Mouse (Mus musculus) Patski (cell line): ENCODE data around the gene Sipa1l1. TPM values are rescaled to one million over a fixed set of nuclear protein-coding genes. Genes with fewer than 3 reads are reported as not detected.

ENCODE experiments used
- ATAC-seq: fragments of 100-300 bp; one replicate; pipeline ENCODE4 v1.8.0; 2021
- CTCF ChIA-PET: fragments of 350-600 bp; sonication (Branson Sonifier 250); formaldehyde crosslinking; loops from one replicate; lab custom pipeline; 2022; ENCODE audit warnings: inconsistent platforms; lab: Charles Lee
- POLR2A ChIA-PET: fragments of 350-600 bp; sonication (Branson Sonifier 250); formaldehyde crosslinking; loops from one replicate; lab custom pipeline; 2022; ENCODE audit warnings: antibody characterized with exemption, inconsistent platforms; lab: Charles Lee
- DNase-seq: peaks from one replicate; pipeline ENCODE4 v3.0.0-alpha.2; 2011; ENCODE audit warnings: low read depth, low spot score
- H3K27me3 ChIP-seq: fragments of 371-371 bp; one replicate; pipeline ENCODE4 v1.5.1; 2021
- CTCF ChIP-seq: fragments of 100-300 bp; IDR thresholded peaks from one replicate; pipeline ENCODE4 v1.5.1; 2021
- in situ Hi-C: fragments of 300-500 bp; cut with MboI; formaldehyde crosslinking; loops from 3 replicates; pipeline ENCODE4 v1.11.1; 2018; ENCODE audit warnings: low pct_unique_long_range_greater_than_20kb, mixed read lengths
- polyA plus RNA-seq: library from polyadenylated mRNA; unstranded; gene quantifications from one replicate; pipeline ENCODE4 v1.2.3, GENCODE M21; 2021

Sipa1l1 gene
- polyA plus RNA-seq, 1 experiment from 2014 or later: 26.0 TPM

GRCm38 (mm10) chr12:82151019-82151418 is 18.1 kb upstream of the Sipa1l1 start:
- ChIA-PET POLR2A (interaction anchor here (1.2 kb wide), 1 partner anchor 15 kb away, joined by 3 read pairs; no protein-coding TSS in a partner anchor), CTCF (interaction anchor here (1.1 to 1.8 kb wide), 2 partner anchors 11 to 16 kb away, joined by 3 to 4 read pairs; no protein-coding TSS in a partner anchor)
- DNase-seq (no peak), ATAC-seq (no peak)
- H3K27me3 ChIP-seq: no peaks in the 10 kb centered on the region
- in situ Hi-C loops: loop anchor here (25.0 kb wide), 1 partner anchor 164 kb away; no protein-coding TSS in a partner anchor
- TF ChIP-seq CTCF: no peak

DNA sequence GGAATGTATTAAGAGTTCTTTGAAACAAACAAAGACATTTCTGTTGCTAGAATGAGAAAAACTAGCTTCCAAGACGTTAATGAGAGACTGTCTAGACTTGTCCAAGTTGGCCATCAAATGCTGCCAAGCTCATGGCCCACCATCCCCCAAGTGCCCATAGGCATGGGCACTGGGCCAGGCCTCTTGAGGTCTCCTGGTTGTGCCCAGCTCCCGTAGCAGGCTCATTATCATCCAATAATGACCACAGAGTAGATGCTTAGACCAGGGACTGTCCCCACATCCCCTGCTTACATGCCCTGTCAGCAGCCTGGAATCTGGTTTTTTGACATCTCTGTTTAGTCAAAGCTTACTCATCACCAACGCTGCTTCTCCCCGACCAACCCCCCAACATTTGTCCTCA is 14.6 kb upstream of the Sipa1l1 start:
- in situ Hi-C loops: loop anchor here (25.0 kb wide), 1 partner anchor 167 kb away; no protein-coding TSS in a partner anchor
- TF ChIP-seq CTCF: no peak
- H3K27me3 ChIP-seq: no peaks in the 10 kb centered on the region
- ChIA-PET POLR2A (interaction anchor here (0.7 kb wide), 1 partner anchor 217 kb away, joined by 4 read pairs; no protein-coding TSS in a partner anchor), CTCF (interaction anchor here (0.9 kb wide), 1 partner anchor 9 kb away, joined by 3 read pairs; no protein-coding TSS in a partner anchor)
- no peak for ATAC-seq
- peak; percentile 53 for DNase-seq

DNA sequence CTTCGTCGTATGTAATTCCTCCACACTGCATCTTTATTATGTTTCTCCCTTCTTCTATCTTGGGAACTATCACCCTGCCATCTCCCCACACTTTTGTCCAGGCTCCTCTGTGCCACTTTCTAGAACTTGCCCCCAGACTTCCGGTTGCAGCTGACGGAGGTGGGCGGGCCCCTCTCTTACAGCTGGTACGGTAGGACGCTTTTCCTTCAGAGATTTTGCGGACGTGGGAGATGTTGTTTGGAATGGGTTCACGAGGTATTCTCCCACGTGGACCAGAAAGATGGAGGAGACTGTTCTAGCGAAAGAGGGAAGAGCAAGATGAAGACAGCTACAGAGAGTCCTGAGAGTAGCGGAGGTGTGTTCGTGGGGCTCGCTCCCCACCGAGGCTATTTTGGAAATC is 10.6 kb upstream of the Sipa1l1 start:
- POLR2A ChIA-PET: no interaction called here
- ATAC-seq (no peak), DNase-seq (no peak)
- in situ Hi-C loops: loop anchor here (25.0 kb wide), 1 partner anchor 171 kb away; no protein-coding TSS in a partner anchor
- no peak for TF ChIP-seq CTCF
- CTCF ChIA-PET: no interaction called here
- no peaks in the 10 kb centered on the region for H3K27me3 ChIP-seq

DNA sequence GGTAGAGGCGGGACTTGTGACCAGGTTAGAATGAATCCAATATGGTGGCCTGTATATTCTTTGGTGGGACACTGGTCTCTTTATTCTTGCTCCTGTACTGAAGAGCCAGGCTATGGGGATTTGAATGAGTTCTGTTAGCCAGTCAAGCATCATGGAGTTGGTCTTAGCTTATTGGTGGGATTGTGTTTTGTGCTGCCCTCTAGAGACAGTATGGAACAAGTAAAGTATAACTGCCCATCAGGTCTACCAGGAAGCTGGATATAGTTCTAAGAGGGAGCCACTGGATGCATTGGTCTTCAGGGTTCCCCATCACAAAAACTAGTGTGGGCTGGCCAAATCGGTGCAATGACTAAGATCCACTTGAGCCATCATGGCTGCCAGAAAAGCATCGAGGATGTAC is 9.7 kb upstream of the Sipa1l1 start:
- ATAC-seq: no peak
- CTCF ChIA-PET: no interaction called here

DNA sequence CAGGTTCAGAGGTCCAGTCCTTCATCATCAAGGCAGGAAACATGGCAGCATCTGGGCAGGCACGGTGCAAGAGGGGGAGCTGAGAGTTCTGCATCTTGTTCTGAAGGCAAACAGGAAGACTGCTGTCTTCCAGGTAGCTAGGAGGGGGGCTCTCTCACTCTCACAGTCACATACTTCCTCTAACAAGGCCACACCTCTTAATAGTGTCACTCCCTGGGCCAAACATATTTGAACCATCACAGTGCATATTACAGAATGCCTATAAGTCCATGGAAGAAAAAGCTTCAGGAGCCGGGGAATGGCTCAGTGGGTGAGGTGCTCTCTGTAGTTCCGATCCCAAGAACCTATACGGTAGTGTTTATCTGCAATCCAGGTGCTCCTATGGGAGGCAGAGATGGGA is 3.5 kb upstream of the Sipa1l1 start:
- in situ Hi-C loops: loop anchor here (25.0 kb wide), 1 partner anchor 178 kb away; no protein-coding TSS in a partner anchor
- CTCF ChIA-PET: no interaction called here
- no peak for TF ChIP-seq CTCF
- POLR2A ChIA-PET: no interaction called here
- H3K27me3 ChIP-seq: no peaks in the 10 kb centered on the region
- DNase-seq: no peak
- ATAC-seq: no peak

More for the DNA sequence above, 9.7 kb upstream of the Sipa1l1 start:
- in situ Hi-C loops: loop anchor here (25.0 kb wide), 1 partner anchor 172 kb away; no protein-coding TSS in a partner anchor
- no peak for DNase-seq
- no peak for TF ChIP-seq CTCF
- POLR2A ChIA-PET: no interaction called here
- H3K27me3 ChIP-seq: no peaks in the 10 kb centered on the region

GRCm38 (mm10) chr12:82166101-82166571 is 3.0 kb upstream of the Sipa1l1 start:
- ATAC-seq: no peak
- CTCF ChIA-PET: interaction anchor here (0.8 kb wide), 1 partner anchor 15 kb away, joined by 4 read pairs; no protein-coding TSS in a partner anchor
- H3K27me3 ChIP-seq: no peaks in the 10 kb centered on the region
- TF ChIP-seq CTCF: no peak
- in situ Hi-C loops: loop anchor here (25.0 kb wide), 1 partner anchor 179 kb away; no protein-coding TSS in a partner anchor
- DNase-seq: no peak
- POLR2A ChIA-PET: no interaction called here

GRCm38 (mm10) chr12:82169571-82170431 is 681 bp downstream of the Sipa1l1 start:
- ChIA-PET CTCF (interaction anchor here (1.0 kb wide), 1 partner anchor 8 kb away, joined by 3 read pairs; no protein-coding TSS in a partner anchor), POLR2A (interaction anchor here (1.5 kb wide), 1 partner anchor 80 kb away, joined by 3 read pairs; no protein-coding TSS in a partner anchor)
- in situ Hi-C loops: loop anchor here (5.0 to 25.0 kb wide), 3 partner anchors 142 to 285 kb away; no protein-coding TSS in a partner anchor
- ATAC-seq: peak; percentile 70
- no peaks in the 10 kb centered on the region for H3K27me3 ChIP-seq
- DNase-seq: no peak
- TF ChIP-seq CTCF: no peak

GRCm38 (mm10) chr12:82170461-82171279 is 1.6 kb downstream of the Sipa1l1 start:
- CTCF ChIA-PET: interaction anchor here (1.0 kb wide), 1 partner anchor 9 kb away, joined by 3 read pairs; no protein-coding TSS in a partner anchor
- in situ Hi-C loops: loop anchor here (5.0 to 25.0 kb wide), 3 partner anchors 142 to 284 kb away; no protein-coding TSS in a partner anchor
- ATAC-seq (no peak), DNase-seq (no peak)
- TF ChIP-seq CTCF: no peak
- no peaks in the 10 kb centered on the region for H3K27me3 ChIP-seq
- POLR2A ChIA-PET: no interaction called here

- in situ Hi-C loops: loop anchor here (5.0 to 25.0 kb wide), 3 partner anchors 141 to 283 kb away; no protein-coding TSS in a partner anchor
- TF ChIP-seq CTCF: peak; percentile 23
- no peaks in the 10 kb centered on the region for H3K27me3 ChIP-seq
- POLR2A ChIA-PET: no interaction called here
- CTCF ChIA-PET: no interaction called here
- no peak for ATAC-seq
- DNase-seq: no peak
These were observed 2.5 kb downstream of the Sipa1l1 start for GRCm38 (mm10) chr12:82171591-82171990.

GRCm38 (mm10) chr12:82173623-82174022 is 4.5 kb downstream of the Sipa1l1 start:
- no peak for ATAC-seq
- CTCF ChIA-PET: interaction anchor here (0.9 to 1.0 kb wide), 2 partner anchors 82 to 149 kb away, joined by 3 read pairs; no protein-coding TSS in a partner anchor
- H3K27me3 ChIP-seq: no peaks in the 10 kb centered on the region
- POLR2A ChIA-PET: no interaction called here
- DNase-seq: no peak
- no peak for TF ChIP-seq CTCF
- in situ Hi-C loops: loop anchor here (5.0 to 25.0 kb wide), 3 partner anchors 139 to 281 kb away; no protein-coding TSS in a partner anchor
